Mouse (Mus musculus) left cerebral cortex, adult 11 months (tissue): ENCODE results near the gene Gng10.

Source experiments
- DNase-seq: peaks from one replicate; pipeline ENCODE4 v3.0.0; 2022; ENCODE audit warnings: low spot score

Gene Gng10

GRCm38 (mm10) chr4:59016922-59017321 is 18.0 kb upstream of the Gng10 start:
- DNase-seq, result no peak

GRCm38 (mm10) chr4:59034325-59034917 is 467 bp upstream of the Gng10 start:
- DNase-seq, result no peak

GRCm38 (mm10) chr4:59035786-59036350 is 980 bp downstream of the Gng10 start:
- DNase-seq, result no peak

- peak; percentile 25 for DNase-seq
Measured at GRCm38 (mm10) chr4:59036490-59037127, 1.7 kb downstream of the Gng10 start.

GRCm38 (mm10) chr4:59037525-59037924 is 2.6 kb downstream of the Gng10 start:
- no peak for DNase-seq

- DNase-seq, result no peak
Measured at GRCm38 (mm10) chr4:59040397-59041287, 5.8 kb downstream of the Gng10 start.

- DNase-seq, result no peak
Measured at GRCm38 (mm10) chr4:59043074-59043473, 8.2 kb downstream of the Gng10 start.

- DNase-seq, result no peak
Measured at GRCm38 (mm10) chr4:59043891-59044290, 9.0 kb downstream of the Gng10 start.

GRCm38 (mm10) chr4:59047222-59047621 is 12.3 kb downstream of the Gng10 start:
- DNase-seq, result no peak

- DNase-seq, result no peak
Measured at GRCm38 (mm10) chr4:59051081-59051480, 16.2 kb downstream of the Gng10 start.

- DNase-seq, result no peak
Measured at GRCm38 (mm10) chr4:59057929-59058328, 23.0 kb downstream of the Gng10 start.

- no peak for DNase-seq
Measured at GRCm38 (mm10) chr4:59062526-59062925, 27.6 kb downstream of the Gng10 start.

- DNase-seq, result no peak
Measured at GRCm38 (mm10) chr4:59069276-59069675, 34.4 kb downstream of the Gng10 start.

GRCm38 (mm10) chr4:59083430-59083829 is 48.5 kb downstream of the Gng10 start:
- DNase-seq, result no peak

- no peak for DNase-seq
Measured at GRCm38 (mm10) chr4:59089391-59089790, 54.5 kb downstream of the Gng10 start.
